Mouse (Mus musculus) liver, postnatal 0 days (tissue): ENCODE data around the gene Maco1.

Experiments used
- CTCF ChIP-seq: sonication (generic); IDR thresholded peaks from 2 replicates; pipeline ENCODE4 v1.5.1; 2016; ENCODE audit warnings: antibody characterized with exemption, low read depth
- EP300 ChIP-seq: IDR thresholded peaks from 2 replicates; pipeline ENCODE4 v1.6.1; 2016; ENCODE audit warnings: antibody characterized with exemption, low read depth, mild to moderate bottlenecking

DNA sequence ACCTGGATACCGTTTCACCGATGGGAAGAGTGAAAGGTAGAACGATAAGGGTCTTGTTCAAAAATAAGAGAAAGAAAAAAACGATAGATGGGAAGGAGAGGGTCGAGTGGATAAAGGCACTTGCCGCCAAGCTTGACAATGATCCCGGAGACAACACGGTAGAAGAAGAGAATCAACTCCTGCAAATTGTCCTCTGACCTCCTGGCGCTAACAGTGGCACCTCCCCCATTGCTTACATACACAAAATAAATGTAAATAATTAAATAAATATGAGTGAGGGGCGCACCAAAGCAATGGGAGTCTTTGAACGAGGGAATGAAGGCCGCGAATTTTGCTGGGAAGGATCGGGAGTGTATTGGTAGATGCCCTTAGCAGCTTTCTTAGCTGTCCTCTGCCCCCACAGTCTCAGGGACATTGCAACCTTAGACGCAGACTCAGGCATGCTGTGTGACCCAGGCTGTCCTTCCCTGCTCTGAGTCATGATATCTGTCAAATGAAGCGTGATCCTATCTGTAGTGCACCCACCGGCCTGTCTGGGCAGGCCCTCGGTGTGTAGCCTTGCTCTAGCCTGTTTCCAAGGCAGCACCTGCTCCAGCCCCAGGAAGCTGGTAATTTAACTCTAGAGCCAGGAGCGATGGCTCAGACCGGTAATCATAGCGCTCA, 84.8 kb downstream of the Maco1 start:
- TF ChIP-seq EP300 (no peak), CTCF (no peak)
